Mouse (Mus musculus): Measurements from ENCODE around the gene Ccdc42. TPM values are rescaled to one million over a fixed set of nuclear protein-coding genes. Genes with fewer than 3 reads are reported as not detected.
A peak's percentile ranks its signal among the peaks of the same experiment; 100 is the strongest.

Gene Ccdc42
- polyA plus RNA-seq, 1 experiment from 2014 or later, result 0.69 TPM

DNA sequence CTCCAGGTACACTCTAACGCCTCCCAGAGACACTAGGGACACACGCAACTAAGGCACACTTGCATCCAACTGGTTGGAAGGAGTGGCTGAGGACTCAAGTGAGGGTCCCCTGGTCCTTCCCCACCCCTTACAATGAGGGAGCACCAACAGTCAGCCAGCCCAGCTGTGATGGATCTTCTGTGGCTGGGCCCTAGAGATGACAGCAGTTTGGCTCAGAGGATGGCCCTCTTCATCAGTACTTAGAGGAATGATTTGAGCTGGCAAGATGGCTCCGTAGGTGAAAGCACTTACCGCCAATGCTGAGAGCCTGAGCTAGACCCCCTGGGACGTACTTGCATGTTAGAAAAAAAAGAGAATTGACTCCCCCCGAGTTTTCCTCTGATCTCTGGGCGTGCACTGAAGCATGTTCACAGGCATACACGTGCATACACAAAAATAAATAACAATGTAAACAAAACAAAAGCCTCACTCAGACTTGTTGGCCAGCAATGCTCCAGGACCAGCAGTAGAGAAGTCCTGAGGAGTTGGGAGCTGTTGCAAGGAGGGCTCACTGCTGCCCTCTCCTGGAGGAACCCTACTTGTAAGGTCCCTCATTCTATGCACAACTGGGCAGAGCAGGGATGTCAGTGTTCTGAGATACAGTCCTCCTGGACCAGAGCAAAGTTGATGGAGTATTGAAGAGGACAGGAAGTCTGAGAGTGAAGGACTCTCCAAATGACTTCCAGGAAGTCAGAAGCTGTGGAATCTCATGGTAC is 2.4 kb downstream of the Ccdc42 start:
- Histone ChIP-seq H3K27ac (no peak overlapping the region), H3K4me2 (no peak overlapping the region), H3K36me3 (replicated peaks) (no peaks in the 10 kb centered on the region), H3K27me3 (0 out of 2 replicates have a peak, but pooled peaks cover 5% of the 10 kb centered on the region), H3K9ac (no peak overlapping the region), H3K9me3 (no peaks in the 10 kb centered on the region), H3K4me1 (peaks cover 13% of the 10 kb centered on the region), H3K4me3 (replicated peaks) (no peak overlapping the region)
- WGBS, result 66% methylated on average over 8 of the region's 8 CpGs
- ATAC-seq (ENCODE audit: low FRiP score), result no peak

DNA sequence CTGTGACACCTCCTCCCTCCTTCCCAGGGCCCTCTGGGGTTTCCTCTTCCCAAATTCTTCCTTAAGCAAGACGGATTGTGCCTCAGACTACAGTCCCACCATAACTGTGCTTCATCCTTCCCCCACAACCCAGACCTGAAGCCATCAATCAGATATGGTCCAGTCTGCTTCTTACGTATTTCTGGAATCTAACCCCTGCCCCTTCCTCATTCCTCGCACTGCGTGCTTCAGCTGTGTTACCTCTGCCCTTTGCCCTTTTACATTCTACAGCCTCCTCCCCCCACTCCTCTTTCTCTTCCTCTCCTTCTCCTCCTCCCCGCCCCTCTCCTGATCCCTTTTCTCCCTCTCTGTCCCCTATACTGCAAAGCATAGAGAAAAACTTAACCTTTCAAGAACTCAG is 4.9 kb downstream of the Ccdc42 start:
- Histone ChIP-seq H3K36me3 (replicated peaks) (no peaks in the 10 kb centered on the region), H3K9ac (no peak overlapping the region), H3K9me3 (no peaks in the 10 kb centered on the region), H3K4me2 (no peak overlapping the region), H3K4me3 (replicated peaks) (no peak overlapping the region), H3K27me3 (0 out of 2 replicates have a peak, but pooled peaks cover 5% of the 10 kb centered on the region), H3K27ac (no peak overlapping the region), H3K4me1 (peaks cover 13% of the 10 kb centered on the region)
- WGBS, result 17% methylated on average over 5 of the region's 5 CpGs
- no peak for ATAC-seq (ENCODE audit: low FRiP score)

DNA sequence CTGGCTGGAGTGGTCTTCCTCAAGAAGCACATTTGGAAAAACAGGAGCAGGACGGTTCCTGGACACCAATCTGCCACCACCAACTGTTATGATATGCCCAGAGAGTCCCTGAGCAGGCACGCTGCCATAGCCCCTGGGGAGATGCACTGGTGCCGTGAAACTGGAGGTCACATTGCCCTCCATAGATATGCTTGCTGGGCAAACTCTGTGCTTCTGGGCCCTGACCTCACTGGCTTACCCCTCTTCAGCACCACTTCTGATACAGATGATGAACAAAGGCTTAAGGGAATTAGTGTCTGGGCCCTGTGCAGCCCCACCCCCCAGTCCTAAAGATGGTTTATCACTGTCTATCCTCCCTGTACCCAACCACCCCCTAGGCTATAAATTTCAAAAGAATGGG is 6.4 kb downstream of the Ccdc42 start:
- no peak overlapping the region for H3K27ac ChIP-seq
- H3K9ac ChIP-seq, result no peak overlapping the region
- no peak overlapping the region for H3K4me3 ChIP-seq (replicated peaks)
- 78% methylated on average over 3 of the region's 3 CpGs for WGBS
- ATAC-seq (ENCODE audit: low FRiP score), result no peak
- 0 out of 2 replicates have a peak, but pooled peaks cover 5% of the 10 kb centered on the region for H3K27me3 ChIP-seq
- H3K4me1 ChIP-seq, result peaks cover 13% of the 10 kb centered on the region
- H3K4me2 ChIP-seq, result no peak overlapping the region
- no peaks in the 10 kb centered on the region for H3K9me3 ChIP-seq
- H3K36me3 ChIP-seq (replicated peaks), result no peaks in the 10 kb centered on the region

DNA sequence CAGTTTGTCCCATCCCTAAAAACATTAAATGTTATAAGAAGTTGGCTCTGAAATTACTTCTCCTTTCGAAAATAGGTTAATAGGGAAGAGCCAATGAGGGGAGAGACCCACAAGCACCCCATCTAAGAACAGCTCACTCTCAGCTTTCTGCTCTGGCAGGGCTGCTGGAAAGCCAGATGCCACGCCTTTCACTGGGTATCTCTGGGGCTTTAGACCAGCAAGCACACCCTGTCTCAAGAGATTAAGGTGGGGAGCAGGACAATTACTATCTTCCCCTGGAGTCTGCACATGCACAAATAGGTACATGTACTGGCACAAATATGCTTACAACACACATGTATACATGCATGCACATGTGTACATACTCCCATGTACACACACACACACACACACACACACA is 11.1 kb downstream of the Ccdc42 start:
- no peaks in the 10 kb centered on the region for H3K36me3 ChIP-seq (replicated peaks)
- 83% methylated on average over 2 of the region's 2 CpGs for WGBS
- H3K9ac ChIP-seq, result no peak overlapping the region
- ATAC-seq (ENCODE audit: low FRiP score), result no peak
- no peaks in the 10 kb centered on the region for H3K9me3 ChIP-seq
- 0 out of 2 replicates have a peak, but pooled peaks cover 3% of the 10 kb centered on the region for H3K27me3 ChIP-seq
- no peak overlapping the region for H3K4me3 ChIP-seq (replicated peaks)
- peaks cover 22% of the 10 kb centered on the region for H3K4me1 ChIP-seq
- H3K4me2 ChIP-seq, result no peak overlapping the region
- H3K27ac ChIP-seq, result no peak overlapping the region

DNA sequence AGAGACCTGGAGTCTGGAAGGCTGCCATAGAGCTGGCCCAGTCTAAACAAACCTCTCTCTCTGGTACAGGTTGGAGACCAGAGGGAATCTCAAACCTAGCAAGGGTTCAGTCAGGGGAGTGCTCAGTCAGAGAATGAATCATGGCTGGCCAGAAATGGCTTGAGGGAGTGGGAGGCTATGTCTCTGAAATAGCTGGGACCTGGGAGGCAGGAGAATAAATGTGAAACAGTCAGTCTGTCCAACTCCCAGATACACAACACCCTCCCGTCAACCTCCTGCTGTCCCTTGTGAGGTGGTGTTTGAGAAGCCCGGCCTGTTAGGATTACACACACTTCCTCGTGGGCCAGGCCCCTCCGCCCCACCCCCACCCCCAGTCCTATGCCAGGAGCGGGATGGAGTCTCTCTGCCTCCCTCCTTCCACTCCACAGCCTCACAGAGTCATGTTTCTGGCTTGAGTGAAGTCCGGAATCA is 13.8 kb downstream of the Ccdc42 start:
- H3K27ac ChIP-seq, result 0 out of 2 replicates have a peak overlapping the region, but pooled peaks have one; percentile 13
- ATAC-seq (ENCODE audit: low FRiP score), result no peak
- H3K4me3 ChIP-seq (replicated peaks), result no peak overlapping the region
- H3K4me2 ChIP-seq, result no peak overlapping the region
- H3K36me3 ChIP-seq (replicated peaks), result no peaks in the 10 kb centered on the region
- no peak overlapping the region for H3K9ac ChIP-seq
- H3K4me1 ChIP-seq, result peaks cover 18% of the 10 kb centered on the region
- 48% methylated on average over 6 of the region's 6 CpGs for WGBS
- 0 out of 2 replicates have a peak, but pooled peaks cover 3% of the 10 kb centered on the region for H3K27me3 ChIP-seq
- no peaks in the 10 kb centered on the region for H3K9me3 ChIP-seq

DNA sequence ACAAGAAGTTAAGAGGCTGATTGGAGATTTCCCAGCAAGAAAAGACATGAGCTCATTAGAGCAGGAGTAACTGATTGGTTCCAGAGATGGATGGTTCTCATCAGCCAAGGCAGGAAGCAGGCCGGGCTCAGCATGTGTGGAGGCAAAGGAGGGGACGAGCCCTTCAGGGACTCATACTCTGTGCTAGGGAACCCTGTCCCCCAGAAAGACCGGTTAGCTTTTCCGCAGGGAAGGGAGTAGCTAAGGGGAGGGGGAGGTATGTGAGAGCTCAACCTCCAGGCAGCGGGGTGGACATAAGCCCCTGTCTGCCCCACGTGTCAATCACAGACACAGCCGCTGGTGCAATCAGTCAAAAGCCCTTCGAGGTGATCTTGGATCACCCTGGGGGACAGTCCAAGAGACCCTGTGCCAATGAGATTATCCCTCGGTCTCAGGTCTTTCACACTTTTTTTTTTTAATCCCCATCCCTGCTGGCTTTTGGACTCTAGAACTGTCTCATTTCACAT is 14.7 kb downstream of the Ccdc42 start:
- no peak for ATAC-seq (ENCODE audit: low FRiP score)
- 5% methylated on average over 9 of the region's 9 CpGs for WGBS
- Histone ChIP-seq H3K4me2 (no peak overlapping the region), H3K4me1 (peaks cover 18% of the 10 kb centered on the region), H3K4me3 (replicated peaks) (no peak overlapping the region), H3K9me3 (no peaks in the 10 kb centered on the region), H3K9ac (no peak overlapping the region), H3K27me3 (0 out of 2 replicates have a peak, but pooled peaks cover 3% of the 10 kb centered on the region), H3K27ac (peak overlapping the region; percentile 59), H3K36me3 (replicated peaks) (no peaks in the 10 kb centered on the region)

DNA sequence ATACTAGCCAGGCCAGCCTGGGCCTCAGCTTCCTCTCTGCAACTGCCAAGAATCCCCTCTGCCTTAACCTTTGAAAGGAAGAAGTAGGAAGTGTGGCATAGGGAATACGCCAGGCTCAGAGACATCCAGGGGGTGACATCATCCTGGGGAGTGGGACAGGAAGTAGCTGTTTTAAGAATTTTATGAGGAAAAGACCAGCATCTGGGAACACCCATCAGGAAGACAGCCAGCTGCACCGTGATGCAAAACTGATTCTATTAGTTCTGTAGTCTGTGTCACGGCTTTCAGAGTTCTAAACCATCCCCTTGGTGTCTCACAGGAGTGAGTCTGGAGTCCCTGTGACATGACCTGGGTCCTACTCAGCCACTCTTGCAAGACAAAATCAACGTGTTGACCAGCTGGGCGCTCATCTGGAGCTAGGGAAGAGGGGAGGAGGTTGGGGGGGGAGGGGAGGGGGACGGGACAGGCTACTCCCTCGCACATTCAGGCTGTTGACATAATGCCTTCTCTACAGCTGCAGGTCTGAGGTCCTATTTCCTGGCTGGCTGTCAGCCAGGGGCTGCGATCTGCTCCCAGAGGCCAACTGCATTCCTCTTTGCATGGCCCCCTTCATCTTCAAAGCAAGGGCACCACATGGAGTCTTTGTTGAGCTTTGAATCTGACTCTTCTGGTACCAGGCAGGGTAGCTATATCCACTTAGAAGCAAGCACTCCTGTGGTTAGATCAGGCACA is 15.5 kb downstream of the Ccdc42 start:
- Histone ChIP-seq H3K27ac (peak overlapping the region; percentile 59), H3K4me1 (peaks cover 18% of the 10 kb centered on the region), H3K4me2 (no peak overlapping the region), H3K36me3 (replicated peaks) (no peaks in the 10 kb centered on the region), H3K9me3 (no peaks in the 10 kb centered on the region), H3K9ac (no peak overlapping the region), H3K27me3 (0 out of 2 replicates have a peak, but pooled peaks cover 3% of the 10 kb centered on the region), H3K4me3 (replicated peaks) (no peak overlapping the region)
- no peak for ATAC-seq (ENCODE audit: low FRiP score)
- 22% methylated on average over 8 of the region's 8 CpGs for WGBS

DNA sequence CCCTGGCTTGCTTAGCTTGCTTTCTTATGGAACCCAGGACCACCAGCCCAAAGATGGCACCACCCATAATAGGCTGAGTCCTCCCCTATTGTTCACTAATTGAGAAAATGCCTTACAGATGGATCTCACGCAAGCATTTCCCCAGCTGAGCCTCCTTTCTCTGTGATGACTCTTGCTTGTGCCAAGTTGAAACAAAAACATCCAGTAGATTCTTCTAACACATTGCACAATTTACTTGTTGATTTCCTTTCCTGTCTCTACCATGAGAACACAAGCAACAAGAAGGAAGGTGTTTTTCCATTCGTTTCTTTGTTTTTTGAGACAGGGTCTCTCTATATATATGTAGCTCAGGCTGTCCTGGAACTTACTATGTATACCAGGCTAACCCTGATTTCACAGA is 20.2 kb downstream of the Ccdc42 start:
- 81% methylated on average over 2 of the region's 2 CpGs for WGBS
- ATAC-seq (ENCODE audit: low FRiP score), result no peak
- H3K27me3 ChIP-seq, result no peaks in the 10 kb centered on the region

DNA sequence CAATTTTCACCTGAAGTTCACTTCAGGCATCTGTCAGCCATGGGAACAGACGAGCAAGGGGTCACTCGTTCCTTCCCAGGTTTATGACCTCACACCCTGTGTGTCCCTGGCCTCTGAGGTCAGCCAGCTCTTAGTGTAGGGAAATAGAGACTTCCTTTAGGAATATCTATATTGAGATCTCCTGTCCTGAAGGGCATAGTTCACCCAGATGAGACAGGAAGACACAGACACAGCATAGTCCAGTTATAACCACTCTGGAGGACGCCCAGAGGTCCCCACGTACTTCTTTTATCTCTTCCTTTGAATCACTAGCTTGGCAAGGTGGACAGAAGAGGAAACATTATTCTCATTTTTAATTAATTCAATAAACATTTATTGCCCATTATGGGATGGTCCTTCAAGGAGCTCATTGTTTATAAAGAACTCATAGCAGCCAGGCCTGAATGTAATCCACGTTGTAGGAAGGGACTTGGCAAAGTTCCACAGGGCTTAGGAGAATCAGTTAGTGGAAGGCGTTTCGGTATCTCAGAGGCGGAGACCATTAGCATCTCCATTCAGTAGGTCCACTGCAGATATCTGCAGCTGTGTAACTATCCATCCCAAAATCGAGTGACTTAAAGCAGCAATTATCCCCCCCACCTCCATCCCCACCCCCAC is 23.2 kb downstream of the Ccdc42 start:
- ATAC-seq (ENCODE audit: low FRiP score), result no peak
- H3K4me1 ChIP-seq, result peaks cover 3% of the 10 kb centered on the region; the same call in 1 of the 2 replicates
- H3K27me3 ChIP-seq, result no peaks in the 10 kb centered on the region
- H3K27ac ChIP-seq, result no peak overlapping the region
- no peaks in the 10 kb centered on the region for H3K36me3 ChIP-seq (replicated peaks)
- H3K9ac ChIP-seq, result no peak overlapping the region
- no peaks in the 10 kb centered on the region for H3K9me3 ChIP-seq
- no peak overlapping the region for H3K4me2 ChIP-seq
- no peak overlapping the region for H3K4me3 ChIP-seq (replicated peaks)
- 74% methylated on average over 9 of the region's 9 CpGs for whole genome bisulfite sequencing

More for the DNA sequence above, 20.2 kb downstream of the Ccdc42 start:
- Histone ChIP-seq H3K9ac (no peak overlapping the region), H3K4me3 (replicated peaks) (no peak overlapping the region), H3K4me2 (no peak overlapping the region), H3K27ac (no peak overlapping the region), H3K9me3 (no peaks in the 10 kb centered on the region), H3K36me3 (replicated peaks) (no peaks in the 10 kb centered on the region), H3K4me1 (peaks cover 9% of the 10 kb centered on the region)

DNA sequence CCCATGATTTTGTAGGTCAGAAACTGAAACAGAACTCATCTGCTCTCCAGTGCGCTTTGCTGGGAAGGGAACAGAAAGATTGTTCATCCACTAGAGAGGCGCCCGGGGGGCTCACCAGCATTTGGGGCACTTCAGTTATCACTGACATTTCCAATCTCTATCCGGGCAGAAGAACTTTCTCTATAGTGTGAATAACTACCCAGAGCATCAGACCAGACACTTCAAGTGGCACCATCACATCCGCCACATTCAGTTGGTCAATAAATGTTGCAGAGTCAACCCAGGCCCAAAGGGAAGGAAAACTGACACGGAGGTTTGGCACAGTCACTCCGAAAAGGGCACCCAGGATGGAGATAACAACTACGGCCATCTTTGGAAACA is 23.7 kb downstream of the Ccdc42 start:
- no peak for ATAC-seq (ENCODE audit: low FRiP score)
- Histone ChIP-seq H3K4me1 (peaks cover 3% of the 10 kb centered on the region; the same call in 1 of the 2 replicates), H3K9me3 (no peaks in the 10 kb centered on the region), H3K4me2 (no peak overlapping the region), H3K27me3 (no peaks in the 10 kb centered on the region), H3K27ac (no peak overlapping the region), H3K4me3 (replicated peaks) (no peak overlapping the region), H3K9ac (no peak overlapping the region), H3K36me3 (replicated peaks) (no peaks in the 10 kb centered on the region)
- 92% methylated on average over 8 of the region's 8 CpGs for WGBS

DNA sequence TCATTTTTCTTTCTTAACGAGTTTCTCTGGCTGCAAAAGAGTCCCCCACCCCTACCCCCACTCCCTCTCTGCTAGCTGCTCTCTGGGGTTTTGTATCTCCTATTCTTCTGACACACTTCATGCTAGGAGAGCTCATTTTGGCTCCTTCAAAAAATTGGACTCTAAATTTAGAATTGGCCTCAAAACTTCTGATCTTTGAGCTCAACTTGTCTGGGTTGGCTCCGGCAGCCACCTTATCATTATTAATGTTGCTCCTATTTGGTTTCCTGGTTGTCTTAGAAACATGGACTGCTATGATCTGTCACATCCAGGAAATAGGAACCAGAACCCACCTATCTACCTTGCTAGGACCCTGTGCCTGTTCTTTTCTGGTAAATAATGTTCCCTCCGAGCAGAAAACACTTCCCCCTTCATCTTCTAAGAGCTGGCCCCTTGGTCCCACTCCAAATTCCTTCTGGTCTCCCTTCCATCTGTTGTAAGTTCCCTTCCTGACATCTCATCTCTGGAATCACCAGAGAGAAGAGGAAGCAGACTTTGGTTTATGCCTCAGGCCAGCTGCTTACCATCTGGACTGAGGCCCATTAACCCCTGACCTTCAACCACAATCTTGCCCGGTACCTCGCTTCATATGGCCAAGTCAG is 26.4 kb downstream of the Ccdc42 start:
- H3K27ac ChIP-seq, result no peak overlapping the region
- no peak overlapping the region for H3K4me2 ChIP-seq
- H3K9ac ChIP-seq, result no peak overlapping the region
- no peak overlapping the region for H3K4me3 ChIP-seq (replicated peaks)
- H3K36me3 ChIP-seq (replicated peaks), result no peaks in the 10 kb centered on the region
- no peaks in the 10 kb centered on the region for H3K27me3 ChIP-seq
- H3K4me1 ChIP-seq, result peaks cover 3% of the 10 kb centered on the region; the same call in 1 of the 2 replicates
- ATAC-seq (ENCODE audit: low FRiP score), result no peak
- 64% methylated on average over 5 of the region's 5 CpGs for WGBS
- no peaks in the 10 kb centered on the region for H3K9me3 ChIP-seq
